Mouse (Mus musculus) thymus, adult 2 months (tissue): ENCODE results near the gene Gm20388. TPM values are rescaled to one million over a fixed set of nuclear protein-coding genes. Genes with fewer than 3 reads are reported as not detected.
A peak's percentile ranks its signal among the peaks of the same experiment; 100 is the strongest.

Source experiments
- DNase-seq: peaks from one replicate; pipeline ENCODE4 v3.0.0; 2021
- H3K27ac ChIP-seq: fragments of 200-500 bp; 2 replicates; pipeline ENCODE4 v1.5.1; 2012; ENCODE audit warnings: low read length, control low read depth; ENCODE audit not compliant: control insufficient read depth, insufficient read depth
- H3K27me3 ChIP-seq: fragments of 200-500 bp; 2 replicates; pipeline ENCODE4 v1.6.1; 2012; ENCODE audit warnings: mild to moderate bottlenecking, low read length, moderate library complexity, mixed read lengths; ENCODE audit not compliant: control insufficient read depth, insufficient read depth
- H3K36me3 ChIP-seq: fragments of 200-500 bp; 2 replicates; pipeline ENCODE4 v1.6.1; 2012; ENCODE audit warnings: mild to moderate bottlenecking, low read length, moderate library complexity; ENCODE audit not compliant: control insufficient read depth, insufficient read depth
- H3K4me1 ChIP-seq: fragments of 200-500 bp; replicated peaks from 2 replicates; pipeline ENCODE4 v1.6.1; 2012; ENCODE audit warnings: low read length; ENCODE audit not compliant: control insufficient read depth, insufficient read depth
- H3K4me3 ChIP-seq: fragments of 200-500 bp; 2 replicates; pipeline ENCODE4 v1.5.1; 2012; ENCODE audit warnings: mild to moderate bottlenecking, low read length, control low read depth, moderate library complexity; ENCODE audit not compliant: control insufficient read depth, insufficient read depth
- CTCF ChIP-seq: fragments of 200-500 bp; IDR thresholded peaks from 2 replicates; pipeline ENCODE4 v1.5.1; 2012; ENCODE audit warnings: mild to moderate bottlenecking, control low read depth, low read length, moderate library complexity, borderline replicate concordance; ENCODE audit not compliant: control insufficient read depth, poor library complexity, insufficient read depth; ENCODE audit errors: extremely low read depth
- POLR2A ChIP-seq: fragments of 200-500 bp; IDR thresholded peaks from 2 replicates; pipeline ENCODE4 v1.6.1; 2012; ENCODE audit warnings: mild to moderate bottlenecking, low read length, control low read depth, moderate library complexity; ENCODE audit not compliant: control insufficient read depth, poor library complexity, insufficient read depth; ENCODE audit errors: extremely low read depth
- WGBS: fragments of 180-500 bp; shearing (Covaris S2); methylation state at CpG from one replicate; pipeline ENCODE4 v1.1.7; 2018; 5-methylcytosine and 5-hydroxymethylcytosine counted together
- polyA plus RNA-seq: library from polyadenylated mRNA; depleted of rRNA; stranded (reverse); fragments of >200 nt; gene quantifications from 2 replicates; pipeline ENCODE4 v1.2.3, GENCODE M21; 2012

The Gm20388 gene
- polyA plus RNA-seq, 1 experiment, result 103 TPM

DNA sequence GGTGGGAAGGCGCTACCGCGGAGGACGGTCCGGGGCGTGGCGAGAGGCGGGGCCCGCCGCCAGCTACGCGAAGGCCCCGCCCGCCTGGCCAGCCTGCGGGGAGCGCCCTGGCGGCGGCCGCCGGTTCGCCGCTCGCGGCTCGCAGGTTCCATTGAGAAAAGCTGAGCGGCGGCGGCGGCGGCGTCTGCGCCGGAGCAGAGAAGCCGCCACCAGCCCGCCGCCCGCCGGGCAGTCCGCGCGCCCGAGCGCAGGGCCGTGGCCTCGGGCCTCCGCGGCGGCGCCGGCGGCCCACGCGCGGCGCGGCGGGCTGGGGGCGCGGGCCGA is 2371.4 kb downstream of the Gm20388 start, which contains the start of gene Zfpm1:
Zfpm1 (plus strand) TSS at position 107 of the 324 bp plus-strand sequence.
- Histone ChIP-seq H3K27ac (peak within 1 kb of the TSS; percentile 16; the same call in 1 of the 2 replicates), H3K4me1 (peaks cover 49% of the 10 kb centered on the region), H3K27me3 (no peaks in the 10 kb centered on the region), H3K4me3 (peak within 1 kb of the TSS; percentile 67), H3K36me3 (no peaks in the 10 kb centered on the region)
- DNase-seq, result no peak
- TF ChIP-seq POLR2A (0 out of 2 replicates have a peak, but pooled peaks have one; percentile 39), CTCF (no peak)
- WGBS, result 12% methylated on average over 59 of the region's 60 CpGs

- Histone ChIP-seq H3K27ac (peak overlapping the region; percentile 16; the same call in 1 of the 2 replicates), H3K4me3 (peak overlapping the region; percentile 67), H3K4me1 (peaks cover 54% of the 10 kb centered on the region), H3K27me3 (no peaks in the 10 kb centered on the region), H3K36me3 (no peaks in the 10 kb centered on the region)
- under 1% methylated on average over 69 of the region's 70 CpGs for WGBS
- TF ChIP-seq POLR2A, result no peak
- TF ChIP-seq CTCF, result no peak
- DNase-seq, result peak; percentile 57
Observed at GRCm38 (mm10) chr8:122282501-122283355, 2372.1 kb downstream of the Gm20388 start.

DNA sequence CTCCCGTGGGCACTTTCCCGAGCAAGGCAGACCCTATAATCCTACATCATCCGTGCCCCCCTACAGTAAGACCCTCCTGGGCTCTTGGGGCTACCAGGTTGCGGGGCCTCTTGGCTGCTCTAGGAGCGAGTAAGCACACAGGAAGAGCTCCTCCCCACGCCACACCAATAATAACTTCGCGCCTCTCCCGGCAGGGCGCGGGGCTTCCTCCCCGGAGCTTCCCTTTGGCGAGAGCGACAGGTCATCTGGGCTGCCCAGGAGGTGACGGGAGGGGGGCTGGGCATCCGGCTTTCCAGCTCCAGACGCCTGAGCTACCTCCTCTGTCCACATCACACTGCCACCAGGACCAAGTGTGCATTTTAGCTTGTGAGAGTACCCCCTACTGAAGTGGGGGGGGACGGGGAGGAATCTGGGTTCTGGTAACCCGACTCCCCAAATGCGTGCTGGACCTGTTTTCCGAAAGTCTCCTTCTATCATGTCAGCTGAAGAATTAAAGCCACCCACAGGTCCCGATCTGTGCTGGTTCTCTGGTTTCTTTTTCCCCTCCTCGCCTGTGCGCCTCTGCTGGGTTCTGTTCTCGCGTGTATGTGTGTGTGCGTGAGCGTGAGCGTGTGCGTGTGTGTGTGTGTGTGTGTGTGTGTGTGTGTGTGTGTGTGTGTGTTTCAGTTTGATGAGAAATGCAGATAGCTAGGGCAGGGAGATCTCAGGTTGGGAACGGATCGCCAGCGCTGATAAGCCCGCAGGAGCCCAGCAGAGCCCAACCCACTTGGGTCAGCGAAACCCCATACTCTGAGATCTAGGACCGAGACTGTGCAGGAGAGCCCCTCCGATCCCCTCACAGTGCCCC is 2372.9 kb downstream of the Gm20388 start:
- no peak; the same call in 1 of the 2 replicates for TF ChIP-seq POLR2A
- no peak for TF ChIP-seq CTCF
- Histone ChIP-seq H3K27ac (peak overlapping the region; percentile 69), H3K4me1 (peaks cover 61% of the 10 kb centered on the region), H3K4me3 (peak overlapping the region; percentile 67), H3K27me3 (no peaks in the 10 kb centered on the region), H3K36me3 (no peaks in the 10 kb centered on the region)
- DNase-seq, result peak; percentile 57
- WGBS, result under 1% methylated on average over 37 of the region's 37 CpGs

DNA sequence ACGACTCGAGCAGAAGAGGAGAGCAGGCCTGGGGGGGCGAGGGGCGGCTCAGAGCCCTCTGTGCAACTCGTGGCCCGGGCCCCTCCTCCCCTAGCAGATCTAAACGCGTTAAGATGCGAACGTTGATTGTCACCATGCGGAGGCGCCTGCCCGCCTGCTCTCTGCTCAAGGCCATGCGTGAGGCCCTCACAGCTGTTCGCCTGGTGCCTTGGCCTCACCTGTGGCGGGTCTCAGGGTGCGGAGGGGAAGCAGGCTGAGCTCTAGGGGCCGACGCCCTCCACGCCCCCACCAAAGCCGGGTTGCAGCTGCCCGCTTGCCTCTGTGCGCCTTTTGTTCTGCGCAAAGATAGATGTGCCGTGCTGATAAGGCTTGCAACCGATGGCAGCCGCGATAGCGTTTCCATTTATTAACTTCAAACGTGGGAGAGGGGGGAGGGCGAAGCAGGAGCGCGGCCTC is 2373.6 kb downstream of the Gm20388 start:
- DNase-seq, result peak; percentile 82
- Histone ChIP-seq H3K36me3 (no peaks in the 10 kb centered on the region), H3K27me3 (no peaks in the 10 kb centered on the region), H3K4me1 (peaks cover 61% of the 10 kb centered on the region), H3K27ac (peak overlapping the region; percentile 69), H3K4me3 (peak overlapping the region; percentile 67)
- under 1% methylated on average over 33 of the region's 33 CpGs for WGBS
- TF ChIP-seq CTCF, result peak; percentile 36; the same call in 1 of the 2 replicates
- TF ChIP-seq POLR2A, result 0 out of 2 replicates have a peak, but pooled peaks have one; percentile 36

GRCm38 (mm10) chr8:122284659-122285261 is 2374.1 kb downstream of the Gm20388 start:
- DNase-seq, result peak; percentile 58
- under 1% methylated on average over 21 of the region's 21 CpGs for WGBS
- peak overlapping the region; percentile 69 for H3K27ac ChIP-seq

More at GRCm38 (mm10) chr8:122284659-122285261, 2374.1 kb downstream of the Gm20388 start:
- Histone ChIP-seq H3K27me3 (no peaks in the 10 kb centered on the region), H3K4me3 (peak overlapping the region; percentile 67), H3K4me1 (peaks cover 62% of the 10 kb centered on the region), H3K36me3 (no peaks in the 10 kb centered on the region)
- TF ChIP-seq POLR2A (no peak), CTCF (no peak)
